Mouse (Mus musculus) embryonic stem cell, embryonic (primary cell): ENCODE data around the gene Serpinb1a.

ENCODE experiments used
- CTCF ChIA-PET, 4 experiments: fragments of 300-600 bp in 2 of 4; fragments of 350-600 bp in 2 of 4; sonication (Branson Sonifier 250); formaldehyde crosslinking; loops; one replicate each; lab custom pipeline; 2022; ENCODE audit warnings: inconsistent platforms in 2 of 4; lab: Charles Lee
- POLR2A ChIA-PET, 4 experiments: fragments of 300-600 bp in 2 of 4; fragments of 350-600 bp in 2 of 4; sonication (Branson Sonifier 250); formaldehyde crosslinking; loops; one replicate each; lab custom pipeline; 2022; ENCODE audit warnings: antibody characterized with exemption in 4 of 4, inconsistent platforms in 1 of 4; lab: Charles Lee

Gene Serpinb1a

GRCm38 (mm10) chr13:32850156-32850555 lies 829 bp downstream of the Serpinb1a start:
- CTCF ChIA-PET: interaction anchor here in 2 of 4 experiments (0.9 to 3.3 kb wide), 4 partner anchors 16 to 51 kb away, joined by 3 to 11 read pairs (median 8); no protein-coding TSS in a partner anchor
- POLR2A ChIA-PET: interaction anchor here in 1 of 4 experiments (0.8 to 1.2 kb wide), 2 partner anchors 13 to 22 kb away, joined by 3 read pairs; no protein-coding TSS in a partner anchor

DNA sequence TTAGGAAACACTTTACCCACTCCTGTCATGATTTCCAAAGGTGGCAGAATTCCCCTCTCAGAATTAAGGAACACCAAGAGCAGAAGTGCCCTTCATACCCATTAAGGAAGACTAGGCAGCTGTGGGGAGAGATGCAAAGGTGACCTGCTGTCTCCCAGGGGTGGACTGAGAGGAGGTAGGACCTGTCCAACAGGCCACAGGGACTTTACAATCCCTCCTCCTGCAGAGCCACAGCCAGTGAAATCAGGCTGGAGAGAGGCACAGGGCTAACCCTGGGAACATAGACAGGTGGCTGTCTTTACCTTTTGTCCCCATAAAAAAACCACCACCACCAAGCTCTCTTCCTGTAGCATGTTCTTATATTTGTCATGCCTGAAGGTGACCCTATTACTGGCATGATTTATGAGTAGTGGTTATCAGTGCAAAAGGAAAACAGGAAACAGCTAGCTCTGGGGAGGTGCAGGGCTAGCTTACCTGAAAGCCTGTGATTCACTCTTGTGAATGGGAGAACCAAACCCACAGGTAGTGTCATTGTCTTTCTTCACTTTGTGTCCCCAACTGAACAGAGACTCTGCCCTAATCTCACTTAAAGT lies 1.4 kb downstream of the Serpinb1a start:
- POLR2A ChIA-PET: interaction anchor here in 1 of 4 experiments (1.2 kb wide), 1 partner anchor 22 kb away, joined by 3 read pairs; no protein-coding TSS in a partner anchor
- CTCF ChIA-PET: interaction anchor here in 1 of 4 experiments (2.1 to 3.3 kb wide), 2 partner anchors 17 to 22 kb away, joined by 10 to 11 read pairs; no protein-coding TSS in a partner anchor

DNA sequence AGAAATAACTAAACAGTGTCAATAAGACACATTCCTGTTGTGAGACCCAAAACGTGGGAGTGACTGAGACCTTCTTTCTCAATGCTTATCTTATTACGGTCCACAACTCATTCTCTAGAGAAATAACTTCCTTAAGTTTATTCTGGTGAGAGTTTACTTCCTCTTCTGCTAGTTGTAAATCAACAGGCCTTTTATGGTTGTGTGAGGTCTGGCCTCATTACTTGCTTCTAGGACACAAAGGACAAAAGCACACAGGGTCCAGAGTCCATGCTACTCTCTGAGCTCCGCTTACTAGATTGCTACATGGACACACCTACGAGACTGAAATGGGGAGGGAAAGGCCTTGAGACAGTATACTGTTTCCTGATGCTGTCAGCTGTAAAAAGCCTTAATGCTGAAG lies 1.9 kb downstream of the Serpinb1a start:
- CTCF ChIA-PET: interaction anchor here in 1 of 4 experiments (2.1 to 3.3 kb wide), 2 partner anchors 17 to 22 kb away, joined by 10 to 11 read pairs; no protein-coding TSS in a partner anchor
- POLR2A ChIA-PET: no interaction called here

DNA sequence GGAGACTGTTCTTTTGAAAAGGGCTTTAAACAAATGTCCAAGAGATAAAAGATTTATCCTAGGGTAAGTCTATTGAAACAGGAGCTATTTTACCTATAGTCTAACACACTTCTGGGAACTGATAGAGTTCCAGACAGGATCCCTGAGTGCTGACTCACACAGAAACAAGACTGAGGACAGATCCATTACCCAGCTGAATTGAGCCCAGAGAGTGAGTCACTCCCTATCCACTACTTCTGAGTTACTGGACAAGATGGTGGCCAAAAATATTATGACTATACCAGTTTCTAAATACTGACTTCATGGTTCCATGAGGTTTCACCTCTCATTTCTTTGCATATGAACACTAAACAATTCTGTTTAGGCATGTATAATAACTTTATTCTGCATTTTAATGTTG lies 4.8 kb downstream of the Serpinb1a start:
- ChIA-PET CTCF (no interaction called here), POLR2A (no interaction called here)

- POLR2A ChIA-PET: interaction anchor here in 1 of 4 experiments (0.7 kb wide), 1 partner anchor 42 kb away, joined by 3 read pairs; no protein-coding TSS in a partner anchor
- CTCF ChIA-PET: no interaction called here
Measured at GRCm38 (mm10) chr13:32841349-32841748, 9.6 kb downstream of the Serpinb1a start.

DNA sequence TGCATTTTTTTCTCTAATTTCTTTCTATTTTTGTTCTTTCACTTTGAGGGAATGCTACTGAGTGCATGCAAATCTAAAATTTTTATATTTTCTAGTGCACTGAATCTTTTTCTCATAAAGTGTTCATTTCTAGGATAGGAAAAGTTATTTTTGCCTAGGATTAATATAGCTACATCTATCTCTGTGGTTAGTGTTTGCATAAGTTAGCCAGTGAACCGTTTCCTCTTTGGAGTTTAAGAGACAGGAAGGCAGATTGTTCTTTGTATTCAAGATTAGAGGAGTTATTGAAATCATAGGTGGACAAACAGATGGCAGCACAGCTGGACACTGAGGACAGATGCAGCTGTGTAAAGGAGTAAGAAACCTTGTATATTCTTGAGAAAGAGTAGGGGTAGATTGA lies 11.7 kb downstream of the Serpinb1a start:
- POLR2A ChIA-PET: no interaction called here
- CTCF ChIA-PET: no interaction called here

DNA sequence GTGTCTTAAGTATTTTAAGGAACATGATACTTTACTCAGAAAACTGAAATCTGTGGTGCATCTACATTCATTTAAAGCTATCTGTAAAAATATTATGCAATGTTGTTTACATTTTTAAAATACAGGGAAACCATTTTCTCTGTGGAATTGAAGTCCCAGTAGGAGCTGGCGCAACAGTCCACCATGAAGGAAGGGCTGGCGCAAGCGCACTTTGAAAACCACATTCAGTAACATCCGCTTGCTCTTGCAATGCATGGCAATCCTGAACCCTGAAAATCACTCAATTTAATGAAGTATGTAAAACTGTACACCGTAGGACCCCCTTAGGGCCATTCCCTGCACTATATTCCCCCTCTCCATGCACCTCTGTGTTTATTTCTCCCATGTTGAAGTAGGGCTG lies 16.5 kb downstream of the Serpinb1a start:
- CTCF ChIA-PET: no interaction called here
- POLR2A ChIA-PET: no interaction called here

- ChIA-PET POLR2A (interaction anchor here in 1 of 4 experiments (1.1 kb wide), 1 partner anchor 19 kb away, joined by 3 read pairs; no protein-coding TSS in a partner anchor), CTCF (no interaction called here)
Measured at GRCm38 (mm10) chr13:32833237-32833636, 17.7 kb downstream of the Serpinb1a start.

- CTCF ChIA-PET: no interaction called here
- POLR2A ChIA-PET: interaction anchor here in 1 of 4 experiments (1.1 kb wide), 1 partner anchor 19 kb away, joined by 3 read pairs; no protein-coding TSS in a partner anchor
Measured at GRCm38 (mm10) chr13:32832776-32833175, 18.2 kb downstream of the Serpinb1a start.

DNA sequence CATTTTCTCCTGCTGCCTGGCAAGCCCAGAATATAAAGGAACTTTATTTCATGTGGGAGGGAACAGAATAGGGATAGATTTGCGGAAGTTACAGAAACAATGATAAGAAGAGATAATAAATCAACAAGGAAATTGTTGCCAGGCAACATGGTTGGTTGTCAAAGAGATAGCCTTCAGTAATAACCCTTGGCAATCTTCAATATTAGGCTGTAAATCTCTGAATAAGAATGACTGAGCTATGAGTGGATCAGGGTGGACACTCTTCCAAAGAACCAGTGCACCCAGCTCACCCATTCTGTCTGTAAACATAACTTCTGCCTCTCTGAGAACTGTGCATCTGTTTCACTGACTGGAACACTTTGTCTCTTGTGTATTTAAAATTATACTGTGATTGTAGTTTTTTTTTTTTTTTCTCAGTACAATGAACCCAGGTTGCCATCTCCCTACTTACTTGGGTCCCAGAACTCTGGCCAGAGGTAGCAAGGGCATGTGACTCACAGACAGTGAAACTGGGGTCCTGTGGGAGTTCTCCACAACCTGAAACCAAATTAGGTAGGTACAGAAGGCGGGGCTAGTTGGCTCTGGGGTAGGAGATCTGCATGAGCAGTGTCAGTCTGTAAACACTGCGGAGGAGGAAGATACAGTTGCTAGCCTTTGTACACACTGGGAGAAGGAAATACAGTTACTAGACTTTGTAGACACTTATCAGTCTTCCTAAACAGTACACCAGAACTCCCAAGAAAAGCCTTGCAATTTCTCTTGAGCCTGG lies 19.3 kb downstream of the Serpinb1a start:
- CTCF ChIA-PET: no interaction called here
- POLR2A ChIA-PET: no interaction called here

DNA sequence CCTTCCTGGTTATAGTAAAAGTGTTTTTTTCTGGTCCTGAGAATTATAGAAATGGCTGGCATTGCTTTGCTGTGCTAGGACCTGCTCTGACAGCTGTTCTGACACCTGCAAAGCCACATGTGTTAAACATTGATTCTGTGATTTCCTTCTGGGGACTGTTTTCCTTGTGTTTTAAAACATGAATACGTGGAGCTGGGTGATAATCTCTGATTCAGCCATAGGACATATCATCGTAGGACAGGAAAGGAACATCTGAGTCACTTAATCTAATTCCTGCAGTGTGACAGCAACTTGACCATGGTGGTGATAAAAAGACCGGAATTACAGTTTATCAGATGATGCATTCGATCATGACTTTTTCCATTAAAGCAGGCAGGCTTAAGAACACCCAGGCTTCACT lies 22.1 kb downstream of the Serpinb1a start:
- ChIA-PET CTCF (interaction anchor here in 1 of 4 experiments (2.2 kb wide), 1 partner anchor 72 kb away, joined by 6 read pairs; no protein-coding TSS in a partner anchor), POLR2A (no interaction called here)

- ChIA-PET CTCF (interaction anchor here (0.5 to 2.2 kb wide), 25 partner anchors 8 to 1078 kb away, joined by 3 to 11 read pairs (median 3); partner anchors contain the start of genes Serpinb1a (in 2 of the 4), D930007J09Rik (in 1 of the 4), Serpinb6c (in 1 of the 4) and Wrnip1 (in 1 of the 4)), POLR2A (interaction anchor here in 1 of 4 experiments (1.0 to 1.2 kb wide), 3 partner anchors 21 to 26 kb away, joined by 3 to 4 read pairs (median 3); partner anchors contain the start of genes Serpinb1a and Wrnip1)
Measured at GRCm38 (mm10) chr13:32827951-32828350, 23.0 kb downstream of the Serpinb1a start.

GRCm38 (mm10) chr13:32827111-32827822 lies 23.7 kb downstream of the Serpinb1a start:
- CTCF ChIA-PET: interaction anchor here (0.6 to 2.2 kb wide), 24 partner anchors 8 to 1078 kb away, joined by 3 to 11 read pairs (median 3); partner anchors contain the start of genes Serpinb1a (in 2 of the 4), D930007J09Rik (in 1 of the 4), Serpinb6c (in 1 of the 4) and Wrnip1 (in 1 of the 4)
- POLR2A ChIA-PET: interaction anchor here in 1 of 4 experiments (1.0 to 1.2 kb wide), 3 partner anchors 20 to 25 kb away, joined by 3 to 4 read pairs (median 3); partner anchors contain the start of genes Serpinb1a and Wrnip1

- CTCF ChIA-PET: no interaction called here
- POLR2A ChIA-PET: no interaction called here
Measured at GRCm38 (mm10) chr13:32825546-32825945, 25.4 kb downstream of the Serpinb1a start.

DNA sequence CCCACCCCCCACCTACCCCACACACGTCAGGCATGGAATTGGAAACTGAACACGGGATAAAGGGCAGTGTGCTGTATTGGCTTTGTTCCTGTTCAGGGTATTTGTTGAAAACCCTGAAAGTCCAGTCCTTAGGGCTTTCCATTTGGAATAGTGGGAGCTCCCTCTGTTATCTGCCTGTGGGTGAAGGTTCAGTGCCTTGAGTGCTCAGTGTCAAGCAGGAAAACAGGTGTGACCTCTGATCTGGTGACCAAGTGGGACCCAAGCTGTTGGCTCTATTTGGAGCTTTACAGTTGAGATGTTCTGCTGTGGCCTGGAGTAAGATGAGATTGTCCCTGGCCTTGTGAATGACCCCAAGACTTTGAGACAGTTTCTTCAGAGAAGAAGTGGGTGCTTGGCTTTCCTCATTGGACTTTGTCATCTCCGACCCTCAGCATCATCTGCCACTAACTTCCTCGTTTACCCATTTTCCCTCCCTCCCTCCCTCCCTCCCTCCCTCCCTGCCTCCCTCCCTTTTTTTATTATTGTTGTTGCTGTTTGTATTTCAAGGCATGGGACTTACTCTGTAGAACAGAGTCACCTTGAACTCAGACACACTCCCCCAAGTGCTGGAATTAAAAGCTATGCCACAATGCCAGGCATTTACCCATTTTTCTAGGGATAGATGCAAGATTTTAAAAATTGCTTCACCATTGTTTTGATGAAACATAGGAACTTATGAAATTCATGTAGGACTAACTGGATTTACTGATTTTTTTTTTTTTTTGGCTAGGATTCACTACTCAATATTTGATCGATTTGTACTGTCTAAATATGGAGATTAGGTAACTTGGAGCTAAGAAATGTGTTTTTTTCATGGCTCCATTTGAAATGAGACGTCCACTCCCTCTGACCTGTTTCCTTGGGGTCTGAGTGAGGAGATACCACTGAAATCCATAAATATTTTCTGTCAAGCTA lies 26.3 kb downstream of the Serpinb1a start:
- ChIA-PET CTCF (interaction anchor here in 1 of 4 experiments (0.6 kb wide), 1 partner anchor 1616 kb away, joined by 12 read pairs; no protein-coding TSS in a partner anchor), POLR2A (no interaction called here)

DNA sequence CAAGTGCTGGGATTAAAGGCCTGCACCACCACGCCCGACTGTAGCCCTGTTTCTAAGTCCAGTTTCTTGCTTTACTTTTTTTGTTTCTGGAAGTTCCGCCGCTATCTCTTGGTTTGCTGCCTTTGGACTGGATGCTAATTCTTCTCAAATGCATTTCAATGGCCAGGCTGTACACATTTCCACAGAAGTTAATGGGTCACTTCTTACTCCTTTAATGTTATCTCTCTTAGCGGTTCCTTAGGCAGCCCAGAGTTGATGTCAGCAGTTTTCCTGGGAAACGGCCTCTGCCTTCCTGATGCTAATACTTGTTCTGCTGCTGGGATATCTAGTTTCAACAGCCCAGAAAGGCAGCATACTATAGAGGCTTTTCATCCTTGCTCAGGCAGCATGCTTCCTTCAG lies 27.9 kb downstream of the Serpinb1a start:
- ChIA-PET POLR2A (no interaction called here), CTCF (no interaction called here)

GRCm38 (mm10) chr13:32821671-32822070 lies 29.3 kb downstream of the Serpinb1a start:
- ChIA-PET CTCF (no interaction called here), POLR2A (no interaction called here)
